Mouse (Mus musculus): ENCODE data around the gene D7Ertd443e.

DNA sequence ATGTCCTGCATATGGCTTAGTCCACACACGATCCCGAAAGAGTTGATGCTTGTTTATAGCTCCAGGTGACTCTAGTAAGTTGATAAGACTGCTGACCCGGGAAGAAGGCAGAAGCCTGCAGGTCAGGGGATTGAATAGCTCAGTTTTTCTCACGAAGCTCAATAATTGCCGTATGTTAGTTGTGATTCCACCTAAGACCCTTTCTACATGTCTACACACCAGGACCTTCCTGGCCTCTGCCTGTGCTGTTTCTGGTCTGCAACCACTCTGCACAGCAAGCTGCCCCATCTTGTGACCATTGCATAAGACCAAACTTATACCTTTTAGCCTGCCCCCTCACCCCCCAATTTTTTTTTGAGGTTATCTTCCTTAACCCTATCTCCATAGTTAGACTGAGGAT lies 96.3 kb downstream of the D7Ertd443e start:
- TF ChIP-seq EP300 (IDR thresholded peaks at IDR 0.05; ENCODE audit: low read length) (no peak), SIN3A (IDR thresholded peaks at IDR 0.05; ENCODE audit: low read length) (no peak), POLR2A (IDR thresholded peaks at IDR 0.05; ENCODE audit: low read depth, low read length) (no peak)

All from CH12.LX (cell line).